Comparison of ENCODE assay signal across 8 mouse cellular contexts in the genomic region with DNA sequence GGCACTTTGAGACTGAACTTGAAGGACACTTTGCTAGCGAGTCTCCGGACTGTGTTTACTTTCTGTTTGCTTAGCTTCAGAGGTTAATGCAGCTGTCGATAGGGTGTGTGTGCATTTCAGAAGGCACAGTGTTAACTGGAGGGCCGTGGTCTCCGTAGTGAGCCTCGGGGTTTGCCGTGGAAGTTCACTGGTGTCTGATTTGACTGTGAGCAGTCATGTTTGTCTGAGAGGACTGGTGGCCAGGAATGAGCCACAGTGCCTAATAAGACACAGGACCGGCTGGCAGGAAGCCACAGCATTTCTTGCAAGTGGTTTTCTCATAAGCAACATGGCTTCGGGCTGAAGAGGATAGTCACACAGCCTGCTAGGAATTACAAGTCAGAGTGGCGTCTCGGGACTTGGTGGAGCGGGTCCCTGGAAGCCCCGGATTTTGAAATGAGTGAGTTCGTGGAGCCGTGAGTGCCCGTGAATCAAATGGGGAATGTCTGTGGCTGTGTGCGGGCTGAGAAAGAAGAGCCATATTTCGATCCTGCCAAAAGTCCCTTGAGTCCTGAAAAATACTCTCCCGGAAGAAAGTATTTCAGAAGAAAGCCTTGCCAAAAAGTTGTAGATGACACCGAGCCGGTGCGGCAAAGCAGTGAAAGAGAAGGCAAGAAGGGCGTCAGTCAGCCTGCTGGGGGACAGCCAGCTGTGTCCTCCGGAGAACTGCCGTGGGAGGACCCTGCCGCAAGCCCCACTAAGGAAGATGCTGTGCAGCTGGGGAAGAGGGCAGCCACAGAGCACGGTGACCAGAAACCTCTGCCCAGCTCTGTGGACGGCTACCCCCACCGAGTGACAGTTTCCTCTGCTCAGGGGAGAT.
DNase-seq lines count a peak whose midpoint lies in the region; ATAC-seq lines count a peak whose summit lies in the region.

No protein-coding gene starts in this region.

- DNase-seq in left cerebral cortex, adult 18-20 months (ENCODE audit: low spot score in 2 of 2) = peak; percentile 34 to 43
- no peak for DNase-seq in left cerebral cortex, adult 8-10 months (ENCODE audit: low spot score in 2 of 2)
- DNase-seq in adrenal gland, postnatal 36 days = peak; percentile 85
- peak; percentile 90 for DNase-seq in gastrocnemius, postnatal 14 days
- DNase-seq in liver, embryonic 11.5 days (ENCODE audit: low spot score) = no peak
- peak; percentile 73 for DNase-seq in ovary, postnatal 14 days (ENCODE audit: low spot score)

- H3K36me3 ChIP-seq in intestine, embryonic 15.5 days = no peaks in the 10 kb centered on the region
- no peaks in the 10 kb centered on the region for H3K36me3 ChIP-seq in liver, embryonic 11.5 days (ENCODE audit: control insufficient read depth, insufficient read depth, low read length)

- H3K27me3 ChIP-seq in intestine, embryonic 15.5 days (replicated peaks) = no peaks in the 10 kb centered on the region
- H3K27me3 ChIP-seq in liver, embryonic 11.5 days (replicated peaks; ENCODE audit: control insufficient read depth, insufficient read depth, low read length) = no peaks in the 10 kb centered on the region

- H3K4me1 ChIP-seq in intestine, embryonic 15.5 days (replicated peaks) = no peaks in the 10 kb centered on the region
- H3K4me1 ChIP-seq in liver, embryonic 11.5 days (replicated peaks; ENCODE audit: control insufficient read depth, insufficient read depth, low read length) = peaks cover 4% of the 10 kb centered on the region; the same call in 1 of the 2 replicates

- peak overlapping the region; percentile 39 for H3K4me3 ChIP-seq in intestine, embryonic 15.5 days (replicated peaks)
- H3K4me3 ChIP-seq in liver, embryonic 11.5 days (ENCODE audit: low read depth, low read length) = peak overlapping the region; percentile 15; the same call in 1 of the 2 replicates

- intact Hi-C loops in gastrocnemius, postnatal 14 days (cut with DNase I; ENCODE audit: low total_unique reads) = no loop called here

- 27% methylated on average over 29 of the region's 29 CpGs for WGBS in intestine, embryonic 15.5 days
- WGBS in liver, embryonic 11.5 days = 71% methylated on average over 29 of the region's 29 CpGs

- peak overlapping the region; percentile 93 for H3K27ac ChIP-seq in intestine, embryonic 15.5 days
- peak overlapping the region; percentile 25; the same call in 1 of the 2 replicates for H3K27ac ChIP-seq in liver, embryonic 11.5 days (ENCODE audit: low read depth, low read length)

- H3K4me2 ChIP-seq in intestine, embryonic 15.5 days (replicated peaks) = peak overlapping the region; percentile 71
- H3K4me2 ChIP-seq in liver, embryonic 11.5 days = peak overlapping the region; percentile 31

- no peaks in the 10 kb centered on the region for H3K9me3 ChIP-seq in intestine, embryonic 15.5 days
- no peaks in the 10 kb centered on the region for H3K9me3 ChIP-seq in liver, embryonic 11.5 days (ENCODE audit: control insufficient read depth, low read length)

- peak overlapping the region; percentile 39 for H3K9ac ChIP-seq in intestine, embryonic 15.5 days
- H3K9ac ChIP-seq in liver, embryonic 11.5 days (ENCODE audit: low read depth, low read length) = no peak overlapping the region

- peak; percentile 80 for ATAC-seq in intestine, embryonic 15.5 days
- no peak for ATAC-seq in liver, embryonic 11.5 days (replicated peaks; ENCODE audit: low FRiP score)
- no peak for ATAC-seq in activated CD4-positive, CD25-positive, alpha-beta regulatory T cell, adult 4 months

Comparison
In these comparisons a context has a peak if more than half of its experiments do, and no peak if none do; other contexts are left out.
1. DNase-seq: peak in left cerebral cortex, adult 18-20 months (2 of 2), adrenal gland, postnatal 36 days (2 of 2), gastrocnemius, postnatal 14 days (single experiment) and ovary, postnatal 14 days (single experiment); none in left cerebral cortex, adult 8-10 months (0 of 2) and liver, embryonic 11.5 days (single experiment).